Mouse (Mus musculus) embryonic facial prominence, embryonic 11.5 days (tissue): ENCODE data around the gene Hist1h3d. TPM values are rescaled to one million over a fixed set of nuclear protein-coding genes. Genes with fewer than 3 reads are reported as not detected.
"Not testable (repeated sequence)": the region's sequence is repeated elsewhere in the genome, so short reads cannot be mapped to it uniquely, and the experiment has no call there.

Experiments used
- ATAC-seq: fragments of 200-750 bp; cut with Nextera tagmentation; replicated peaks from 2 replicates; pipeline ENCODE4 v1.8.0; 2017; ENCODE audit warnings: low read depth; ENCODE audit not compliant: insufficient number of reproducible peaks, low FRiP score, low TSS enrichment
- DNase-seq: peaks from one replicate; pipeline ENCODE4 v3.0.0-alpha.2; 2015; ENCODE audit warnings: low spot score
- H3K27ac ChIP-seq: fragments of 300-500 bp; sonication (generic); replicated peaks from 2 replicates; pipeline ENCODE4 v1.5.1; 2014; ENCODE audit warnings: mild to moderate bottlenecking, low read depth, low read length, control low read depth
- H3K27me3 ChIP-seq: fragments of 300-500 bp; sonication (generic); 2 replicates; pipeline ENCODE4 v1.6.1; 2014; ENCODE audit warnings: mild to moderate bottlenecking, low read length, moderate library complexity, mixed read lengths; ENCODE audit not compliant: control insufficient read depth, insufficient read depth
- H3K36me3 ChIP-seq: fragments of 300-500 bp; sonication (generic); replicated peaks from 2 replicates; pipeline ENCODE4 v1.6.1; 2014; ENCODE audit warnings: low read depth, mild to moderate bottlenecking, low read length, moderate library complexity, mixed read lengths; ENCODE audit not compliant: control insufficient read depth, insufficient read depth
- H3K4me1 ChIP-seq: fragments of 300-500 bp; sonication (generic); 2 replicates; pipeline ENCODE4 v1.6.1; 2014; ENCODE audit warnings: low read length, mixed read lengths; ENCODE audit not compliant: control insufficient read depth, insufficient read depth
- H3K4me2 ChIP-seq: fragments of 300-500 bp; sonication (generic); 2 replicates; pipeline ENCODE4 v1.6.1; 2014; ENCODE audit warnings: low read depth, mild to moderate bottlenecking, control low read depth, low read length, moderate library complexity
- H3K4me3 ChIP-seq: fragments of 300-500 bp; sonication (generic); 2 replicates; pipeline ENCODE4 v1.5.1; 2014; ENCODE audit warnings: low read depth, low read length, control low read depth
- H3K9ac ChIP-seq: fragments of 300-500 bp; sonication (generic); replicated peaks from 2 replicates; pipeline ENCODE4 v1.6.1; 2014; ENCODE audit warnings: mild to moderate bottlenecking, control low read depth, low read length
- H3K9me3 ChIP-seq: fragments of 300-500 bp; sonication (generic); replicated peaks from 2 replicates; pipeline ENCODE4 v1.6.1; 2016; ENCODE audit warnings: mild to moderate bottlenecking, low read length, inconsistent platforms, mixed read lengths; ENCODE audit not compliant: control insufficient read depth
- WGBS: fragments of 180-500 bp; shearing (Covaris S2); extraction: QIAGEN DNeasy Blood & Tissue Kit; methylation state at CpG from one replicate; pipeline ENCODE4 v1.1.7; 2014; 5-methylcytosine and 5-hydroxymethylcytosine counted together
- polyA plus RNA-seq: library from polyadenylated mRNA; unstranded; fragments of >200 nt; fragmentation: Nextera tagmentation; extraction: Ambion mirVana; gene quantifications from 2 replicates; pipeline ENCODE4 v1.2.1, GENCODE M21; 2014

Hist1h3d gene
- polyA plus RNA-seq, 1 experiment from 2014 or later: 10.2 TPM

- Histone ChIP-seq H3K9me3 (no peaks in the 10 kb centered on the region), H3K36me3 (no peaks in the 10 kb centered on the region), H3K4me2 (no peak overlapping the region), H3K27ac (no peak overlapping the region), H3K4me3 (no peak overlapping the region), H3K4me1 (no peaks in the 10 kb centered on the region), H3K27me3 (no peaks in the 10 kb centered on the region), H3K9ac (no peak overlapping the region)
- ATAC-seq: no peak
- WGBS: 86% methylated on average over 5 of the region's 5 CpGs
- no peak for DNase-seq
Observed at GRCm38 (mm10) chr13:23546694-23547093, 28.9 kb upstream of the Hist1h3d start.

- Histone ChIP-seq H3K9me3 (no peaks in the 10 kb centered on the region), H3K27ac (peak overlapping the region; percentile 92), H3K36me3 (no peaks in the 10 kb centered on the region), H3K4me1 (no peaks in the 10 kb centered on the region), H3K4me2 (peak overlapping the region; percentile 50), H3K9ac (peak overlapping the region; percentile 65), H3K4me3 (peak overlapping the region; percentile 40), H3K27me3 (no peaks in the 10 kb centered on the region)
- DNase-seq: peak; percentile 72
- 6% methylated on average over 3 of the region's 3 CpGs for WGBS
- ATAC-seq: no peak
Observed at GRCm38 (mm10) chr13:23550761-23551145, 24.8 kb upstream of the Hist1h3d start.

GRCm38 (mm10) chr13:23551146-23551834 is 24.3 kb upstream of the Hist1h3d start, which contains the start of gene Hist1h4f:
Gene Hist1h4f (minus strand): TSS chr13:23551648.
- H3K27me3 ChIP-seq, H3K9me3 ChIP-seq, H3K4me1 ChIP-seq, H3K36me3 ChIP-seq: not testable (repeated sequence)
- Histone ChIP-seq H3K9ac (peak within 1 kb of the TSS; percentile 65), H3K27ac (peak within 1 kb of the TSS; percentile 92), H3K4me3 (peak within 1 kb of the TSS; percentile 40), H3K4me2 (peak within 1 kb of the TSS; percentile 50)
- ATAC-seq (peak; percentile 79), DNase-seq (peak; percentile 96)
- WGBS: under 1% methylated on average over 47 of the region's 47 CpGs

GRCm38 (mm10) chr13:23551931-23552914 is 23.3 kb upstream of the Hist1h3d start:
- peak; percentile 33 for DNase-seq
- no peak for ATAC-seq
- H3K27ac ChIP-seq: peak overlapping the region; percentile 92
- 61% methylated on average over 8 of the region's 8 CpGs for WGBS
- H3K9ac ChIP-seq: peak overlapping the region; percentile 65
- no peaks in the 10 kb centered on the region for H3K36me3 ChIP-seq
- H3K27me3 ChIP-seq: no peaks in the 10 kb centered on the region
- H3K4me2 ChIP-seq: peak overlapping the region; percentile 3; the same call in 1 of the 2 replicates
- peak overlapping the region; percentile 40; the same call in 1 of the 2 replicates for H3K4me3 ChIP-seq
- no peaks in the 10 kb centered on the region for H3K9me3 ChIP-seq
- no peaks in the 10 kb centered on the region for H3K4me1 ChIP-seq

GRCm38 (mm10) chr13:23552962-23553361 is 22.6 kb upstream of the Hist1h3d start, which contains the start of gene Hist1h1d:
Gene Hist1h1d (plus strand): TSS chr13:23553262.
- Histone ChIP-seq H3K4me1 (no peaks in the 10 kb centered on the region), H3K4me3 (no peak within 1 kb of the TSS), H3K27ac (peak within 1 kb of the TSS; percentile 98), H3K36me3 (no peaks in the 10 kb centered on the region), H3K4me2 (no peak within 1 kb of the TSS), H3K9ac (peak within 1 kb of the TSS; percentile 32; the same call in 1 of the 2 replicates), H3K27me3 (no peaks in the 10 kb centered on the region), H3K9me3 (no peaks in the 10 kb centered on the region)
- ATAC-seq (no peak), DNase-seq (no peak)

GRCm38 (mm10) chr13:23554393-23554792 is 21.2 kb upstream of the Hist1h3d start:
- Histone ChIP-seq H3K4me1 (no peaks in the 10 kb centered on the region), H3K4me2 (peak overlapping the region; percentile 80), H3K36me3 (no peaks in the 10 kb centered on the region), H3K9me3 (no peaks in the 10 kb centered on the region), H3K27ac (peak overlapping the region; percentile 98), H3K9ac (peak overlapping the region; percentile 80), H3K27me3 (no peaks in the 10 kb centered on the region), H3K4me3 (peak overlapping the region; percentile 64)
- no peak for DNase-seq
- 28% methylated on average over 9 of the region's 9 CpGs for WGBS
- no peak for ATAC-seq

GRCm38 (mm10) chr13:23554925-23555838 is 20.4 kb upstream of the Hist1h3d start:
- no peaks in the 10 kb centered on the region for H3K4me1 ChIP-seq
- H3K4me2 ChIP-seq: peak overlapping the region; percentile 80
- DNase-seq (peak; percentile 94), ATAC-seq (peak; percentile 88)
- under 1% methylated on average over 51 of the region's 54 CpGs for WGBS
- H3K9ac ChIP-seq: peak overlapping the region; percentile 80
- H3K4me3 ChIP-seq: peak overlapping the region; percentile 64
- peak overlapping the region; percentile 98 for H3K27ac ChIP-seq
- H3K27me3 ChIP-seq: no peaks in the 10 kb centered on the region
- no peaks in the 10 kb centered on the region for H3K36me3 ChIP-seq
- H3K9me3 ChIP-seq: no peaks in the 10 kb centered on the region
